Mouse (Mus musculus) adrenal gland (tissue): Measurements from ENCODE around the gene Gtpbp4.
"Not testable (repeated sequence)": the region's sequence is repeated elsewhere in the genome, so short reads cannot be mapped to it uniquely, and the experiment has no call there.

ENCODE experiments used
- intact Hi-C: fragments of 180-260 bp; cut with DNase I; formaldehyde crosslinking; loops from one replicate; pipeline ENCODE4 v1.15.1; 2025
- microRNA-seq, 2 experiments: library from miRNA; unstranded; fragments of <30 nt; microRNA quantifications; one replicate each; pipeline ENCODE4; 2019

The Gtpbp4 gene

DNA sequence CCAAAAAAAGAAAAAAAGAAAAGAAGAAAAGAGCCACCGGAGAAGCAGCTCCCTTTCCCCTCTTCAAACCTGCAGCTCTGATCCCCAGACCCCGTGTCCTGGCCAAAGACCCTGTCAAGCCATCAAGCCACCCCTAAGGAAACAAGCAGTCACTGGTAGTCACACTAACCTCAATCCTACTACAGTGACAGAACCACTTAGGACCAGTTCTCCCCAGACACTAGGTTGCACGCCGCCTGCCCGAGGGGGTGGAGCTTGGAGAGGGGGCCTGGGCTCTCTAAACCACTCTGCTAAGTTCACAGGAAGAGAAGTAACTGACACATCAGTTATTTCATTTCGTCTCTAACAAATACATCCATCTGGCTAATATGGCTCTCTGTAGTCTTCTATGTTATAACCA lies 3.7 kb downstream of the Gtpbp4 start:
- intact Hi-C loops, result no loop called here

DNA sequence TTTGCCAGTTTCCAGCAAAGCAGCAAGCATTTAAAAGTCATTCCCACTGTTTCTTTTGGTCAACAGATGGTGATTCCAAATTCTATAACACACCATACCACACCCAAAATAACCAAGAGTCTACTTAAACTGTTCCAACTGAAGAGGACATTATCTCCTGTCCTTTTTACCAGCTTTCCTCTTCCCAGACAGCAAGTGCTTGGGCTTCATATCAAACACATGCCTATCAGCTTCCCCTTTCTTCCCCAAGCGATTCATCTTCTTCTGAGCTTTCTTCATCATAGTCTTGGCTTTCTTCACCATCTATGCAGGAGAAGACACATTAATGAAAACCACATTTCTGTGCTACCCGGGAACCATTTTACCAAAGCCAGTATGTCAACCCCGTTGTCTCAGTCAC lies 22.9 kb downstream of the Gtpbp4 start:
- intact Hi-C loops, result loop anchor here (5.0 kb wide), 1 partner anchor 126 kb away; no protein-coding TSS in a partner anchor

DNA sequence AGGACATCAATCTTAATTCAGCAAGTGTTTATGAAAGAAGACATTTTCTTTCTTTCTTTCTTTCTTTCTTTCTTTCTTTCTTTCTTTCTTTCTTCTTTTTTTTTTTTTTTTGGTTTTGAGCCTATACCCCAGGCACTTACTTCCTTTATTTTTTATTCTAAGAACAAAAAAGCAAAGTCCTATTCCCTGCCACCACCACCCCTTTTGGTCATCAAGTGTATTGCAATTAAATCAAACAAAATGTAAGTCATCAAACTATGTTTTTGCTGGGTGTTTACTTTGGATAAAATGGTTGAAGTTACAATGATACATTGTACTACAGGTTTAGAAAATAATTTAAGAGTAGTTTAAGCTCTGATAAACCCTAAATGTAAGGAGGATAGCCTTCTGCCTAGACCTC lies 23.5 kb downstream of the Gtpbp4 start:
- intact Hi-C loops, result loop anchor here (5.0 kb wide), 1 partner anchor 125 kb away; no protein-coding TSS in a partner anchor

DNA sequence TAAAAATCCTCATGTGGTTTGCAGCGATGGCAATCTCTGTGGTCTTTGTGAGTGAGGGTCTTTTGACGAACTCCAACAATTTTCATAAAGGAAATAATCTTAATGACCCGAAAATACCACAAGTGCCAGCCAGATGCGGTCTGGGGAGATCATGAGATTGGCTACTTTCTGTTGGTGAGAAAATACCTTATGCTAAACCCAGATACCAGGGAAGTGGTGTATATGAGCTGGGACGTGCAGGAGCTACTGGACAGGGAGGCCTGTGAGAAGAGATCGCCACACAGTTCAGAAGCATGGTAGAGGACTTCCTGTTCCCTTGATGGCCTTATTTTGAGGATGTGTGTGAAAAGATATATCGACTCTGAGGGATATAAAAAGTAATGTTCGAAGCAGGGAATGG lies 28.1 kb downstream of the Gtpbp4 start:
- intact Hi-C loops, result no loop called here

DNA sequence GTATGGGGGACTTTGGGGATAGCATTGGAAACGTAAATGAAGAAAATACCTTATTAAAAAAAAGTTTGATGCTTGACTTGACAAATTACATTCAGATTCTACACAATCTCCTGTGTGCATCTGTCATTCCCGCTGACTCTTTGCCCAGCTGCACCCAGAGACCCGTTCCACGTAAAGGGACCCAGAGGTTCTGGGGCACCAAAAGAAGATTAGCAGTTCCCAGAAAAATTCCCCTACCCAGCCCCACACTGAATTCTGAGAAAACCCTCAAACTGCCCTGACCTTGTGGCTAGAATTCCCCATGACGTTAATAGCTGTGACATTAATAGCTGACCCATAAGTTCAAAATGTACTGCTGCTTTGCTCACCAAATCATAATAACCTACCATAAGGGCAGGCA lies 30.7 kb downstream of the Gtpbp4 start:
- intact Hi-C loops, result no loop called here

DNA sequence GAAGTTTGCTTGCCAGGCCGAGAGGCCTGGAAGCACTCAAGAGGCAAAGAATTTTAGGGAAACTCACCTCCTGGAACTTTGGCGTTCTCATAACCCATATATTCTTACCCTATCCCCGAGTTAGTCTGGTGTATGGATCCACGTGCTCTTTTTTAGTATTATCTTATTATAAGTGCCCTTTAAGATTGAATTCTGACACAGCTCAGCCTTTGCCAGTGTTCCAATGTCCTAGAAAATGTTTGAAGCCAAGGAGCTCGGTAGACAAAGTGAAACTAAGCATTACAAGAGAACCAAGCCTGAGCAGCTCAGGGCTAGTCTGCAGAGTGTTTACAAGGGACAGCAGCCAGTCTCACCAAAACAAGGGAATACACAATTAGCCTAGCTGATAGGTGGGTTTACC lies 33.6 kb downstream of the Gtpbp4 start:
- intact Hi-C loops, result not testable (repeated sequence)

DNA sequence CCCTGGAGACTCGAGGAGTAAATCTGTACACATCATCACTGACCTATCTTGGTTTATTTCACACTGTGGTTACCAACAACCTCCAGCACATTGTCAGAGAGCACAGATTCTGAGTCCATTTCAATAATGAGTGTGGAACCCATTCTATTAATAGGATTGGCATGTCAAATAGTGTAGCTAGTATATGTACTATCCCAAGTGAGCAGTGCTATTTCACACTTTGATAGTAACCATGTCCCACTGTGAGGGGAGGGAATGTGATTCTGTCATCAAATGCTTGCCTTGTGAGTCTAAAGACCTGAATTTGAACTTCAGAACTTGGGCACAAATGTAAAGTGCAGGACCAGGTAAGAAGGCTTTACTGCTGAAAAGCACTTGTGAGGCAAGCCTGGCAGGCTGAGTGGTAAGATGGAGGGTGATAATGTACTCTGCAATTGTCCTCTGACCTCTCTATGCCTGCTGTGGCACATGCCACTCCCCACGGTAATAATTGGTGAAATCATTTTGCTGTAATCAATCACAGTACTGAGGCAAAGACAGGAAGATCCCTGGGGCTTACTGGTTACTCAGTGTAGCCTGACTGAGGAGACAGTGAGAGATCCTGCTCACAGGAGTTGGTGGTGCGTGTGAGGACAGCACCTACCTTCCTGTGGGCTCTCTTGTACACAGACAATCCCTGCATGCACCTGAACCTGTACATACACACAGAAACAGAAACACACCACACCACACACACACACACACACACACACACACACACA lies 34.6 kb downstream of the Gtpbp4 start:
- intact Hi-C loops, result not testable (repeated sequence)

DNA sequence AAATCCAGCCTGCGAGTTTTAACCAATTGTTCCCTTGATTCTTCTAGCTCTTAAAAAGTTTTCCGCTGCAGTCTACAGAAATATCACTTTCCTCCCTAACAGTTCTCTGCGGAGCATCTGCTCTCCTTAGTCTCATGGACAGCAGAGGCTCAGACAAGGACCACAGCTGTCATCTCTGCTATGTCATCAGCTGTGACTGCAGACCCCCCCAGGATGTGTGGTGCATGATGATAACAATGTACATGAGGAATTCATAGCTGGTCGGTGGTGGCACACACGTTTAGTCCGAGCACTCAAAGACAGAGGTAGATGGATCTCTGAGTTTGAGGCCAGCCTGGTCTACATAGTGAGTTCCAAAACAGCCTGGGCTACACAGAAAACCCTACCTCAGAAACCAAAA lies 36.3 kb downstream of the Gtpbp4 start:
- intact Hi-C loops, result not testable (repeated sequence)

DNA sequence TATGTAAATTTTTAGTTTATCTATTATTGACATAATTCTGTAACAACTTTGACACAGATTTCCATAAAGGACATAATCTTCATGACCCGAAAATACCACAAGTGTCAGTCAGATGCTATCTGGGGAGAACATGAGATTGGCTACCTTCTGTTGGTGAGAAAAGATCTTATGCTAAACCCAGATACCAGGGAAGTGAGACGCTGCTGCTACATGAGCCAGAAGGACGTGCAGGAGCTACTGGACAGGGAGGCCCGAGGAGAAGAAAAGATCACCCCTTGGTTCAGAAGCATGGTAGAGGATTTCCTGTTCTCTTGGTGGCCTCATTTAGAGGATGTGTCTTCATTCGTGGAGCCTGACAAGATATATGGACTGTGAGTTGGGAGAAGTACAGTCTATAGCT lies 36.8 kb downstream of the Gtpbp4 start:
- intact Hi-C loops, result not testable (repeated sequence)

DNA sequence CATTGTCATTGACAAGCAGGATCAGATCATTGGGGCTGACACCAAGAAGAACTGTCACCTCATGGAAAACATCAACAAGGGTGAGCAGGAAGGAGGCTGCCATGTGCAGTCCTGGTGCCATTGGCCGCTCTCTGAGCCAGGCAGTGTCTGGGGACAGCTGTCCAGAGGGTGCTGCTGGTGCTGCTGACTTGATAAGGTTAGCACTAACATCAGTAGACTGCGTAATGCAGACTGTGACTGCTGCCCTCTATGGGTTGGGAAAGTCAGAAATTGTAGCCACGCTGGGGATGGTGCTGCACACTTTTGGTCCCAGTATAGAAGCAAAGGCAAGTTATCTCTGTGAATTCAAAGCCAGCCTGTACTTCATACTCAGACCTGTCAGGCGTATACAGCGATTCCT lies 39.0 kb downstream of the Gtpbp4 start:
- intact Hi-C loops, result not testable (repeated sequence)

DNA sequence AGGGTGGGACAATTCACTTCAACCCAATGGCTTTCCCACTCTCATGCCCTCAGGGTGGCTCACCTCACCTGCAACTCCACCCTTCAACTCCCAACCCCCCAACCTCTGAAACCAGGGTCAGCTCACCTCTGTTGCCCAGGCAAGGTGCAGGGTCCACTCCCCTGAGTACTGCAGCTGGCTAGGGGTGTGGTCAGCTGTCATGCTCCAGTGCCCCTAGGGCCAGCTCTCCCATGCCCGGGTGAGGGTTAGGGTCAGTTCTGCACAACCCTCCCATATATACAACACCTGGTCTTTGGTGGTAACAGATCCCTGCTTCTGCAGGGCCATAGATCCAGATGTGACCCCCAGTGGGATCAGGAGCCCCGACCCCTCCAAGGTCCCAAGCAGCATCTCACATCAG lies 40.8 kb downstream of the Gtpbp4 start:
- intact Hi-C loops, result not testable (repeated sequence)

DNA sequence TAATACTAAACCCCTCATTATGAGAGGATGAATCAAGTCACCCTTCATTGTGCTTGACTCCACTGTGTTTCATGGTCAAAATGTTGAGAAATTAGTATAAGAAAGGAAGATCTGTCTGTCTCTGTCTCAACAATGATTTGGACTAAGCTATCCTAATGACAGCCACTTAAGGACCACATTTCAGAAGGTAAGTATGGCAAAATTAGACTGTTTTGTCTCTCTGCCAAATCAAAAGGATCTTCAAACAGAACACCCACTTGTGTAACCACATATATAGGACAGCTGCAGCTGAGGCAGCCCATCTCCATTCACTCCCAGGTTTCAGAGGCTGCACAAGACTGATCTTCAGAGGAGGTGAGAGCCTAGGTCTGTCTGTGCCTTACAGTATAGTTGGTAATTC lies 43.3 kb downstream of the Gtpbp4 start, which contains the start of gene Idi2:
Idi2 (plus strand) TSS at position 301 of the 400 bp plus-strand sequence.
- intact Hi-C loops, result not testable (repeated sequence)

DNA sequence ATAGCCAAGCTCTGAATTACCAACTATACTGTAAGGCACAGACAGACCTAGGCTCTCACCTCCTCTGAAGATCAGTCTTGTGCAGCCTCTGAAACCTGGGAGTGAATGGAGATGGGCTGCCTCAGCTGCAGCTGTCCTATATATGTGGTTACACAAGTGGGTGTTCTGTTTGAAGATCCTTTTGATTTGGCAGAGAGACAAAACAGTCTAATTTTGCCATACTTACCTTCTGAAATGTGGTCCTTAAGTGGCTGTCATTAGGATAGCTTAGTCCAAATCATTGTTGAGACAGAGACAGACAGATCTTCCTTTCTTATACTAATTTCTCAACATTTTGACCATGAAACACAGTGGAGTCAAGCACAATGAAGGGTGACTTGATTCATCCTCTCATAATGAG lies 47.8 kb downstream of the Gtpbp4 start, which contains the start of gene Gm9745:
Gm9745 (minus strand) TSS at position 101 of the 400 bp plus-strand sequence.
- intact Hi-C loops, result not testable (repeated sequence)

DNA sequence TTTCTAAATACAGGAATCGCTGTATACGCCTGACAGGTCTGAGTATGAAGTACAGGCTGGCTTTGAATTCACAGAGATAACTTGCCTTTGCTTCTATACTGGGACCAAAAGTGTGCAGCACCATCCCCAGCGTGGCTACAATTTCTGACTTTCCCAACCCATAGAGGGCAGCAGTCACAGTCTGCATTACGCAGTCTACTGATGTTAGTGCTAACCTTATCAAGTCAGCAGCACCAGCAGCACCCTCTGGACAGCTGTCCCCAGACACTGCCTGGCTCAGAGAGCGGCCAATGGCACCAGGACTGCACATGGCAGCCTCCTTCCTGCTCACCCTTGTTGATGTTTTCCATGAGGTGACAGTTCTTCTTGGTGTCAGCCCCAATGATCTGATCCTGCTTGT lies 52.1 kb downstream of the Gtpbp4 start:
- intact Hi-C loops, result not testable (repeated sequence)

DNA sequence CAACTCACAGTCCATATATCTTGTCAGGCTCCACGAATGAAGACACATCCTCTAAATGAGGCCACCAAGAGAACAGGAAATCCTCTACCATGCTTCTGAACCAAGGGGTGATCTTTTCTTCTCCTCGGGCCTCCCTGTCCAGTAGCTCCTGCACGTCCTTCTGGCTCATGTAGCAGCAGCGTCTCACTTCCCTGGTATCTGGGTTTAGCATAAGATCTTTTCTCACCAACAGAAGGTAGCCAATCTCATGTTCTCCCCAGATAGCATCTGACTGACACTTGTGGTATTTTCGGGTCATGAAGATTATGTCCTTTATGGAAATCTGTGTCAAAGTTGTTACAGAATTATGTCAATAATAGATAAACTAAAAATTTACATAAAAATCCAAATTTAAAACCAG lies 54.2 kb downstream of the Gtpbp4 start:
- intact Hi-C loops, result not testable (repeated sequence)

DNA sequence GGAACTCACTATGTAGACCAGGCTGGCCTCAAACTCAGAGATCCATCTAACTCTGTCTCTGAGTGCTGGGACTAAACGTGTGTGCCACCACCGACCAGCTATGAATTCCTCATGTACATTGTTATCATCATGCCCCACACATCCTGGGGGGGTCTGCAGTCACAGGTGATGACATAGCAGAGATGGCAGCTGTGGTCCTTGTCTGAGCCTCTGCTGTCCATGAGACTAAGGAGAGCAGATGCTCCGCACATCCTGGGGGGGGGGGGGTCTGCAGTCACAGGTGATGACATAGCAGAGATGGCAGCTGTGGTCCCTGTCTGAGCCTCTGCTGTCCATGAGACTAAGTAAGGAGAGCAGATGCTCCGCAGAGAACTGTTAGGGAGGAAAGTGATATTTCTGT lies 54.8 kb downstream of the Gtpbp4 start:
- intact Hi-C loops, result not testable (repeated sequence)

DNA sequence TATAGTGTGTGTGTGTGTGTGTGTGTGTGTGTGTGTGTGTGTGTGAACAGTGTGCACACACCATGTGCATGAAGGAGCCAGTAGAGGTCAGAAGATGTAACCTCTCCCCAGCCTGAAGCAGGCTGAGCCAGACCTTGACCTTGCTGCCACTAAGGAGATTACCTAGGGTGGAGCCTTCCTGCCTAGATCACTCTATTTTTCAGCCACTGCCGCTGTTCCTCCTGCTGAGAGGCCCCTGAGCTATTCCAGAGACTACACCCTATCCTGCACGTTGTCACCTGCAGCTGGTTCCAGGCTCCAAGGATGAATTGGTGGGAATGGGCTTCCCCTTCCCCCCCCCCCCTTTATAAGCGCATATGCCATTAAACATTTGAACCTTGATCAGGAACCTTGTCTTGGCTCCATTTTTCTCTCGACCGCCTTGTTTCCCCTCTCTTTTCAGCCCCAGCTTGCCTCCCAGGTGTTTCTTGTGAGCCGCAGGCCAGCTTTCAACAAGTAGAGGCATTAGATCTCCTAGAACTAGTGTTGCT lies 58.2 kb downstream of the Gtpbp4 start:
- intact Hi-C loops, result not testable (repeated sequence)

DNA sequence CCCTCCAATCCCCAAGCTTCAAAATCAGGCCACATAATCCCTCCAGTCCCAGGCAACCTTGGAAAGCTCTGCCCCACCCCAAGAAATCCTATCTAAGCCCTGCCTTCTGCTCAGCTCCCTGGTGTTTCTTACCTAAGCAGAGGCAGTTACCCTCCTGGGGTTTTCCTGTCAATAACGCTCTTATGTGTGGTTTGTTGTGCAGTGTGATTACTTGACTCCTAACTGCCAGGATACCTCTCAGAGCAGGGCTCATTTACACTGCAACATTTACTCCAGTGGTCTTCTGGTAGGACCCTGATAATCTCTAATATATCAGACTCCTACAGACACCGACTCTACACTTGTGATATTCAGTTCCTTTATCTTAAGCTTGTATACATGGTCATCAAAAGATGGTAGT lies 62.4 kb downstream of the Gtpbp4 start:
- intact Hi-C loops, result no loop called here

Small RNA genes lying within 50 kb of the gene (microRNA-seq; reads per million reads assigned to microRNA genes)
- gene Gm22750, result 0 reads per million in 2 experiments
